Mouse (Mus musculus) ovary, adult 18-20 months (tissue): ENCODE measurements around the gene Tbx3.
A peak's percentile ranks its signal among the peaks of the same experiment; 100 is the strongest.

Experiments used
- DNase-seq: peaks from one replicate; pipeline ENCODE4 v3.0.0; 2022; ENCODE audit warnings: low spot score, mixed read lengths

The Tbx3 gene

GRCm38 (mm10) chr5:119708850-119709585, 38.5 kb downstream of the Tbx3 start:
- DNase-seq, result no peak

GRCm38 (mm10) chr5:119709826-119710559, 39.5 kb downstream of the Tbx3 start:
- no peak for DNase-seq

GRCm38 (mm10) chr5:119710756-119711155, 40.3 kb downstream of the Tbx3 start:
- DNase-seq, result no peak

GRCm38 (mm10) chr5:119711626-119712025, 41.2 kb downstream of the Tbx3 start:
- DNase-seq, result no peak

GRCm38 (mm10) chr5:119712679-119713246, 42.3 kb downstream of the Tbx3 start:
- DNase-seq, result peak; percentile 55

- no peak for DNase-seq
These were observed 50.2 kb downstream of the Tbx3 start for GRCm38 (mm10) chr5:119720471-119721265.

GRCm38 (mm10) chr5:119732978-119733377, 62.5 kb downstream of the Tbx3 start:
- DNase-seq, result no peak
